Mouse (Mus musculus): ENCODE data around the gene Gtf2h3. TPM values are rescaled to one million over a fixed set of nuclear protein-coding genes. Genes with fewer than 3 reads are reported as not detected.

Gtf2h3 gene
- 72.4 and 74.3 TPM in 2 replicates for polyA plus RNA-seq (2016; fragmentation: Nextera tagmentation; extraction: Ambion mirVana)

- Histone ChIP-seq H3K9ac (replicated peaks) (peak within 1 kb of the TSS; percentile 77), H3K27ac (replicated peaks) (no peak within 1 kb of the TSS), H3K4me2 (replicated peaks) (peak within 1 kb of the TSS; percentile 87), H3K4me1 (peaks cover 26% of the 10 kb centered on the region), H3K36me3 (peaks cover 44% of the 10 kb centered on the region), H3K9me3 (no peaks in the 10 kb centered on the region), H3K27me3 (no peaks in the 10 kb centered on the region), H3K4me3 (peak within 1 kb of the TSS; percentile 71)
- peak; percentile 93 for ATAC-seq (ENCODE audit: low FRiP score, low read depth)
- WGBS: 2% methylated on average over 51 of the region's 51 CpGs
These were observed at the start of gene Gtf2h3, which contains the start of gene Eif2b1 for GRCm38 (mm10) chr5:124578633-124579317. Gene Gtf2h3 (plus strand): TSS chr5:124579140. Gene Eif2b1 (minus strand): TSS chr5:124579131.

- Histone ChIP-seq H3K4me3 (peak overlapping the region; percentile 89), H3K36me3 (no peaks in the 10 kb centered on the region), H3K27me3 (no peaks in the 10 kb centered on the region), H3K9ac (replicated peaks) (peak overlapping the region; percentile 45; the same call in 1 of the 2 replicates), H3K4me2 (replicated peaks) (peak overlapping the region; percentile 75), H3K4me1 (peaks cover 36% of the 10 kb centered on the region), H3K27ac (replicated peaks) (0 out of 2 replicates have a peak overlapping the region, but pooled peaks have one; percentile 6), H3K9me3 (no peaks in the 10 kb centered on the region)
- ATAC-seq (ENCODE audit: low FRiP score, low read depth): no peak
- 41% methylated on average over 8 of the region's 8 CpGs for WGBS
These were observed 49.7 kb upstream of the Gtf2h3 start for GRCm38 (mm10) chr5:124529191-124529651.

GRCm38 (mm10) chr5:124529697-124530096 lies 49.2 kb upstream of the Gtf2h3 start:
- H3K36me3 ChIP-seq: no peaks in the 10 kb centered on the region
- H3K4me2 ChIP-seq (replicated peaks): peak overlapping the region; percentile 75
- H3K4me1 ChIP-seq: peaks cover 36% of the 10 kb centered on the region
- peak overlapping the region; percentile 89 for H3K4me3 ChIP-seq
- ATAC-seq (ENCODE audit: low FRiP score, low read depth): no peak
- no peak overlapping the region for H3K27ac ChIP-seq (replicated peaks)
- H3K27me3 ChIP-seq: no peaks in the 10 kb centered on the region
- H3K9me3 ChIP-seq: no peaks in the 10 kb centered on the region
- WGBS: 70% methylated on average over 8 of the region's 8 CpGs
- H3K9ac ChIP-seq (replicated peaks): peak overlapping the region; percentile 45; the same call in 1 of the 2 replicates

- peak within 1 kb of the TSS; percentile 75 for H3K4me2 ChIP-seq (replicated peaks)
- H3K27me3 ChIP-seq: 0 out of 2 replicates have a peak, but pooled peaks cover 3% of the 10 kb centered on the region
- H3K9ac ChIP-seq (replicated peaks): peak within 1 kb of the TSS; percentile 79
- 1% methylated on average over 92 of the region's 96 CpGs for WGBS
- H3K27ac ChIP-seq (replicated peaks): peak within 1 kb of the TSS; percentile 82
- H3K36me3 ChIP-seq: no peaks in the 10 kb centered on the region
- H3K4me3 ChIP-seq: peak within 1 kb of the TSS; percentile 89
- no peaks in the 10 kb centered on the region for H3K9me3 ChIP-seq
- peak; percentile 95 for ATAC-seq (ENCODE audit: low FRiP score, low read depth)
- peaks cover 36% of the 10 kb centered on the region for H3K4me1 ChIP-seq
These were observed 48.0 kb upstream of the Gtf2h3 start, which contains the start of gene Rilpl1 for GRCm38 (mm10) chr5:124530655-124531582. Gene Rilpl1 (minus strand): TSS chr5:124531391.

- ATAC-seq (ENCODE audit: low FRiP score, low read depth): peak; percentile 72
- H3K27me3 ChIP-seq: 0 out of 2 replicates have a peak, but pooled peaks cover 3% of the 10 kb centered on the region
- H3K36me3 ChIP-seq: no peaks in the 10 kb centered on the region
- peak overlapping the region; percentile 75 for H3K4me2 ChIP-seq (replicated peaks)
- peak overlapping the region; percentile 89 for H3K4me3 ChIP-seq
- H3K9me3 ChIP-seq: no peaks in the 10 kb centered on the region
- peak overlapping the region; percentile 82 for H3K27ac ChIP-seq (replicated peaks)
- 13% methylated on average over 14 of the region's 14 CpGs for WGBS
- peaks cover 37% of the 10 kb centered on the region for H3K4me1 ChIP-seq
- H3K9ac ChIP-seq (replicated peaks): peak overlapping the region; percentile 79
These were observed 47.4 kb upstream of the Gtf2h3 start for GRCm38 (mm10) chr5:124531583-124531930.

GRCm38 (mm10) chr5:124532451-124532850 lies 46.5 kb upstream of the Gtf2h3 start:
- ATAC-seq (ENCODE audit: low FRiP score, low read depth): no peak
- WGBS: 44% methylated on average over 7 of the region's 7 CpGs
- Histone ChIP-seq H3K4me1 (peaks cover 39% of the 10 kb centered on the region), H3K4me2 (replicated peaks) (no peak overlapping the region), H3K36me3 (no peaks in the 10 kb centered on the region), H3K9me3 (no peaks in the 10 kb centered on the region), H3K4me3 (no peak overlapping the region), H3K9ac (replicated peaks) (no peak overlapping the region), H3K27me3 (0 out of 2 replicates have a peak, but pooled peaks cover 3% of the 10 kb centered on the region), H3K27ac (replicated peaks) (no peak overlapping the region)

- Histone ChIP-seq H3K9ac (replicated peaks) (no peak overlapping the region), H3K27me3 (0 out of 2 replicates have a peak, but pooled peaks cover 3% of the 10 kb centered on the region), H3K4me1 (peaks cover 21% of the 10 kb centered on the region), H3K4me3 (no peak overlapping the region), H3K4me2 (replicated peaks) (no peak overlapping the region), H3K9me3 (no peaks in the 10 kb centered on the region), H3K27ac (replicated peaks) (no peak overlapping the region), H3K36me3 (no peaks in the 10 kb centered on the region)
- no peak for ATAC-seq (ENCODE audit: low FRiP score, low read depth)
- WGBS: 71% methylated on average over 5 of the region's 5 CpGs
These were observed 43.9 kb upstream of the Gtf2h3 start for GRCm38 (mm10) chr5:124535016-124535415.

- Histone ChIP-seq H3K4me3 (no peak overlapping the region), H3K9me3 (no peaks in the 10 kb centered on the region), H3K36me3 (no peaks in the 10 kb centered on the region), H3K9ac (replicated peaks) (peak overlapping the region; percentile 26; the same call in 1 of the 2 replicates), H3K4me2 (replicated peaks) (peak overlapping the region; percentile 33), H3K4me1 (peaks cover 14% of the 10 kb centered on the region), H3K27me3 (0 out of 2 replicates have a peak, but pooled peaks cover 3% of the 10 kb centered on the region), H3K27ac (replicated peaks) (0 out of 2 replicates have a peak overlapping the region, but pooled peaks have one; percentile 10)
- WGBS: 2% methylated on average over 17 of the region's 17 CpGs
- no peak for ATAC-seq (ENCODE audit: low FRiP score, low read depth)
These were observed 42.2 kb upstream of the Gtf2h3 start for GRCm38 (mm10) chr5:124536776-124537175.

GRCm38 (mm10) chr5:124538813-124539792 lies 39.8 kb upstream of the Gtf2h3 start:
- Histone ChIP-seq H3K4me3 (no peak overlapping the region), H3K36me3 (peaks cover 7% of the 10 kb centered on the region), H3K27ac (replicated peaks) (no peak overlapping the region), H3K4me1 (peaks cover 18% of the 10 kb centered on the region), H3K9me3 (no peaks in the 10 kb centered on the region), H3K27me3 (0 out of 2 replicates have a peak, but pooled peaks cover 3% of the 10 kb centered on the region), H3K9ac (replicated peaks) (no peak overlapping the region), H3K4me2 (replicated peaks) (no peak overlapping the region)
- no peak for ATAC-seq (ENCODE audit: low FRiP score, low read depth)
- 70% methylated on average over 16 of the region's 16 CpGs for WGBS

- peak overlapping the region; percentile 58 for H3K27ac ChIP-seq (replicated peaks)
- H3K9ac ChIP-seq (replicated peaks): no peak overlapping the region
- peaks cover 15% of the 10 kb centered on the region for H3K36me3 ChIP-seq
- H3K4me3 ChIP-seq: peak overlapping the region; percentile 98
- no peak for ATAC-seq (ENCODE audit: low FRiP score, low read depth)
- peaks cover 18% of the 10 kb centered on the region for H3K4me1 ChIP-seq
- 0 out of 2 replicates have a peak, but pooled peaks cover 2% of the 10 kb centered on the region for H3K27me3 ChIP-seq
- H3K9me3 ChIP-seq: no peaks in the 10 kb centered on the region
- H3K4me2 ChIP-seq (replicated peaks): peak overlapping the region; percentile 42
- WGBS: 77% methylated on average over 4 of the region's 4 CpGs
These were observed 39.0 kb upstream of the Gtf2h3 start for GRCm38 (mm10) chr5:124539905-124540304.

Measured in midbrain, embryonic 12.5 days (tissue).